Mouse (Mus musculus) cerebellum, postnatal 10 days (tissue): Measurements from ENCODE around the gene Edaradd.

Source experiments
- DNase-seq, 2 experiments: peaks; one replicate each; pipeline ENCODE4 v3.0.0; 2021; ENCODE audit warnings: mixed read lengths in 2 of 2

Edaradd gene

GRCm38 (mm10) chr13:12460443-12460842, 59.8 kb downstream of the Edaradd start:
- DNase-seq = peak; percentile 59 to 68

- DNase-seq = no peak
Measured at GRCm38 (mm10) chr13:12456711-12457110, 63.5 kb downstream of the Edaradd start.

GRCm38 (mm10) chr13:12454686-12455390, 65.4 kb downstream of the Edaradd start:
- DNase-seq = no peak

GRCm38 (mm10) chr13:12453150-12453549, 67.1 kb downstream of the Edaradd start:
- DNase-seq = no peak

- peak in 1 of 2 experiments; percentile 12 for DNase-seq
Measured at GRCm38 (mm10) chr13:12442008-12442587, 78.1 kb downstream of the Edaradd start.

- no peak for DNase-seq
Measured at GRCm38 (mm10) chr13:12440813-12441212, 79.4 kb downstream of the Edaradd start.

GRCm38 (mm10) chr13:12439586-12439985, 80.7 kb downstream of the Edaradd start:
- no peak for DNase-seq

GRCm38 (mm10) chr13:12433843-12434242, 86.4 kb downstream of the Edaradd start:
- DNase-seq = no peak

- no peak for DNase-seq
Measured at GRCm38 (mm10) chr13:12428556-12428955, 91.7 kb downstream of the Edaradd start.
